Mouse (Mus musculus) kidney, postnatal 36 days (tissue): Measurements from ENCODE around the gene Fam78b.

Experiments used
- DNase-seq, 2 experiments: peaks; one replicate each; pipeline ENCODE4 v3.0.0; 2021 to 2022; ENCODE audit warnings: mixed read lengths in 2 of 2

Gene Fam78b

GRCm38 (mm10) chr1:167034435-167034834 is 33.2 kb downstream of the Fam78b start:
- peak in 1 of 2 experiments; percentile 23 for DNase-seq

DNA sequence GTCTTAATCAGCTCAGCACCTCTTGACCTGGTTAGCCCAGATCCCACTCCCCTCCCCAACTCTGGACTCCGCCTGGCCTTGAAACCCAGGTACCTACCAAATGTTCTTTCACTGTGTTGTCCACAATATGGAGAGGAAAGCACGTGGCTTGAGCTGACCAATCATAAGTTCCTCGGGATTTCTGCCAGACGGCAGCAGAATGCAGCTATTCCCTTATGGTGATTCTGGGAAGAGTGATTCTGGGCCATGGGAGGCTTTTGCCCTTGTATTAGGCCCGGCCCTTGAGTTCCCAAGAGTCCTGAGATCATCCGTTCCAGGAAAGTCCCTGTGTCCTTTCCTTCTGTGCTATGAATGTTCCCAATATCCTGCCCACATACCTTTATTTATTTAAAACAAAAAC is 41.3 kb downstream of the Fam78b start:
- DNase-seq, result no peak

- DNase-seq, result no peak
Observed at GRCm38 (mm10) chr1:167046169-167046927, 45.1 kb downstream of the Fam78b start.

DNA sequence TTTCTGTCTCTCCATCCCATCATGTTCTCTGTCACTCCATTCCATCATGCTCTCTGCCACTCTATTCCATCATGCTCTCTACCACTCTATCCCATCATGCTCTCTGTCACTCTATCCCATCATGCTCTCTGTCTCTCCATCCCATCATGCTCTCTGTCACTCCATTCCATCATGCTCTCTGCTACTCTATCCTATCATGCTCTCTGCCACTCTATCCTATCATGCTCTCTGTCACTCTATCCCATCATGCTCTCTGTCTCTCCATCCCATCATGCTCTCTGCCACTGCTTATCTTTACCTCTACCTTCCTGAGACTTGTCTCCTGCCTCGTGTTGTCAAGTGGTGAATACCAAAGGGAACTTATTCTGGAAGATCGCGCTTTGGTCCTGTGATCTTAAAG is 49.6 kb downstream of the Fam78b start:
- no peak for DNase-seq

DNA sequence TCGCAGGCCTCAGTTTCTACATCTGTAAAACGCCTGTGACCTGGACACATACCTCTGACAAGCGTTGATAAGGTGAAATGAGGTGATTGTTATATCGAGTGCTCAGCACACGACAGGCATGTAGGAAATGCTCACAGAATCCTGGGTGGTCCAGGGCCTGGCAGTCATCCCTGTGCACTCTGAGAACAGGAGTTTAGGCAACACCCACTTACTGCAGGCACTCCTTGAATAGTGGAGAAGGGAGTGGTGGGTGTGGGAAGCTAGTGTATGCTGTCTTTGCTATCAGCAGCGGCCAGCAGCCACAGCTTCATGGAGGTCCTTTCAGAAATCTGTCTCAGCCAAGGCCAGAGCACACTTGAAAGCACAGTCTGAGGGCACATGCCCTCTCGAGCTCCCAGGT is 52.8 kb downstream of the Fam78b start:
- no peak for DNase-seq

DNA sequence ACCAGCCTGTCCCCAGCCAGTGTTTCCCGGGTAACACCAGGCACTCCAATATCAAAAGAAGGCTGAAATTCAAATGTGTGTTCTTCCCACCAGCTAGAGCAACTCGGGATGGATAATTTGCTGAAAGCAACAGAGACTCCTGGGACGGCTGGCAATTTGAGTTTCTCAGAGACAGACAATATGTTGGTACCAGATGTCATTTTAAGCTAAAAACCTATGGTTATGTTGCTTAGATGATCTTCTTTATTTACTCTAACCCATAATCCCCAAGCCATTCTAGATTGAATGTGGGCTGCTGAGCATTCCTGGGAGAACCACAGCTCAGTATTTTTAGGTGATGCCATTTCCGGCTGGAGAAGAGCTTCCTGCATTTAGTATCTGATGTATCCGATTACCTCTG is 56.3 kb downstream of the Fam78b start:
- DNase-seq, result no peak

DNA sequence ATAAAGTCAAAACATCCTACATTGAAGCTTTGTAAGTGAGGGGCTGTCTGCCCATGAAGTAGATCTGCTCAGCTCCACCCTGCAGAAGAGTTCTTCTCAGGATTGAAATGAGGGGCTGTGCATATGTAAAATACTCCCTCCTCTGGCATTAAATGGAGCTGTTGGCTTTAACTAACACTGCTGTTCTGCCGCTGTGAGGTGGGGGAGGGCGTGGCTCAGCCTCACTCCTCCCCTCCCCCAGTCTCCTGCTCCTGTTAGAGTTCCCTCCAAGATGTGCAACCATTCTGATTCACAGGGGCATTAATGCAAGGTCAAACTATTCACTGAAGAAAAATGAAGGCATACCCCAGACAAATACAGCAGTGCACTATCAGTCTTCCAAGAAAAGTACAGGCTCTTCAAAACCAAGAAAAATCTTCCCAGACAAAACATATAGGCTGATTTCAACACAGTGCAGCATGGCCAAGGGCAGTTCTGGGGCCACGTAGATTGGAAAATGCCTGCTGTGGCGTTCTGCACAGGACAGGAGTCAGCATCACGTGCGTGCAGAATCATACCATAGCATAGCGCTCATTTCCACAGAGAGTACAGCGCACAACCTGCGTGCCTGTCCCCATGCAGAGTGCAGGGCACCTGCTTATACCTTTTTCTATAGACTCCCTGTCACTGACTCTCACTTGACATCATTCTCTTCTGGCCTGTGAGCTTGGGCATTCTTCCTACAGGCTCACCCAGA is 58.5 kb downstream of the Fam78b start:
- DNase-seq, result no peak

DNA sequence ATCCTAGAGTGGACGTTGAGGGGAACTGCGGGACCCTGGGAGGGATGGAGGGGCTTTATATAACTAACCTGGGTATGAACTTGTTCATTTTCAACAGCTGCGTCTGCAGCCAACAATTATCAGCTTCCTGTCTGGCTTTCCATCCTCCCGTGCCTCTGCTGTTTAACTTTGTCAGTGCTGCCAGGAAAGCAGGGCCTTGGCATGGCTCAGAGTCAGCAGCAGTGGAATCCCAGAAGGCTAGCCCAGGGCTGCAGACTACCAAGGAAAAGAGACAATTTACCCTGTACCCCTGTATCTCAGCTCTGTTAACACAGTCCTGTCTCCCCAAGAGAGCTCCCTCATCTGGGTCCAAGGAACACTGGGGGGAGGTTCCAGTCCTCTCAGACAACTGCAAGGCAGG is 62.8 kb downstream of the Fam78b start:
- DNase-seq, result no peak

DNA sequence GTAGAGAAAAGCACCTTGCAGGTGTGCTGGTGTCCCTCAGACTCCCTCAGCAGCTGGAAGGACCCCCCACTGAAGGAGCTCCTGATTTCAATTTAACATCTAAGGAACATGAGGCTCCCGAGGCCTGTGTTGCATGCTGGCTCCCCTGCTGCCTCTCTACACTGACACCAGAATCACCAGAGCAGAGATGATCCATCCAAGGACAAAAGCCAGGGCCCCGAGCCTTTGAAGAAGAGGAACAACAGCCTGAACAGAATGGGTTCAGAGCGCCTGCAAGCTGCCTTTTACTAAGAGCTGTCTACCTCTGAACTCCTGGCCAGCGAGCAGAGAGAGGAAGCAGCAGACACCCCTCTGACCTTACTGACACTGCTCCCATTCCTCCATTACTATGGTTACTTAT is 64.3 kb downstream of the Fam78b start:
- DNase-seq, result no peak

DNA sequence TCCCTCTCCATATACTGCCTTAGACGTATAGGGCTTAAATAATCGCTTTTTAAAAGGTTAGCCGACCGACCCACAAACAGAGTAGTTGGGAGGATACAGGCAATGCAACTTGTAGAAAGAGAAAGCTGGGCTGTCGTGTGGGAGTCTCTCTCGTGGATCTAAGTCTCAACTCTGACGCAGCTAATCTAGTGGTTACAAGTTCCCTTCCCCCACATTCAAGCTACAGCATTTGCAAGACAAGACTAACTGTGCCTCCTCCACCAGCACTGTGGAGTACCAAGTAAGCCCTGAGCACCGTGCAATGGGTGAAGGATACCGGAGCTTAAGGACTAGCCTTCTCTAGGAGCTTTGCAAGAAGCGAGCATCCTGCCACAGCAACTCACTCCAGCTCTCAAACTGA is 64.8 kb downstream of the Fam78b start:
- DNase-seq, result peak in 1 of 2 experiments; percentile 1

GRCm38 (mm10) chr1:167066933-167067341 is 65.7 kb downstream of the Fam78b start:
- DNase-seq, result no peak

GRCm38 (mm10) chr1:167069741-167070140 is 68.5 kb downstream of the Fam78b start:
- DNase-seq, result no peak

DNA sequence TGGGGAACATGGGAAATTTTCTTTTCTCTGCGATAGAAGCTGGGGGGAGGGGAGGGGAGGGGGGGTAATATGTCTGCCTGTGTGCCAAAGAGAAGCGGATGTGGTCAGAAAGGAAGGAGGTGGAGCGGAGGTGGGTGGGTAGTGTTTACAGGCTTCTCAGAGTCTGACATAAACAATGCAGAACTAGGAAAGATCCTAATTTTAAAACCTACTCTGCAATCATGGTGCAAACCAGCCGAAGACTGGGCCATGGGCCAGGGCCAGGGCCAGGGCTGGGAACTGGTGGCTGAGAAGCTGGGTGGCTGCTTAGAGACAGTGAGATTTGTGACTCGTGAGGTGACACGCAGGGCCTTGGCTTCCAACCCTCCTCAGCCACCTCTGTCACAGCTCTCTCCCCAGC is 69.1 kb downstream of the Fam78b start:
- DNase-seq, result no peak

DNA sequence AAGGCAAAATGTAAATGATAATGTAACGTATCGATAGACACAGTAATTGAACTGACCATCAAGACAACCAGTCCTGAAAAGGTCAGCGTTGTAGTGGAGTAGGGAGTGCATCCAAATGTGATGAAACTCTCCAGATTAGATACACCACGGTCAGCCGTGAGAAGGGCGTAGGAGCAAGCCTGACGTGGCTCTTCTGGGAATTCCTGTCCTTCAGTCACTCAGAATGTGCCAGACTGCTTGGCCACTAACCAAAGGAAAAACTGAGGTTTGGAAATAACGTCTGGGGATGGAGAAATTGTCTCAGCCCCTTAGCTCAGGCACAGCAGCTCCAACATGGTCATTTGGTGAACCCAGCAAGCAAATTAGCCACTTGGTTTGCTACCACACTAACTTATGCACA is 74.5 kb downstream of the Fam78b start:
- no peak for DNase-seq

DNA sequence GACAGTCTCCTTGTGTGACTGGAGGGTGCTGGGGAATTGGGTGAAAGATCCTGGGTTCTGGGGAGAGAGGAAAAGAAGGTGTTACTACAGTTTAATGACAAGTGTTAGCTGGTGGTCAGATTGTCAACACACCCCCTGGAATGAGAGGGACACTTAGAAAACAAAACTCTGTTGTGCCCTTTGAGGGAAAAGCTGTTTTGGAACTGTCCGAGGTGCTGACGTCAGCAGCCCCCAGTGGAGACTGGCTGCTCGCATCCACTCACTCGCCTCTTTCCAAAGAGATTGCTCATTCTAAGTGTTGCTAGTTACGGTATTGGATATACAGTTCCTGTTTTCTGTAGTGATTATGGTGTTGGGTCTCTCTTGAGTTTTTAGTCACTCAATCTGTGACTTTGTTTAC is 78.3 kb downstream of the Fam78b start:
- DNase-seq, result peak in 1 of 2 experiments; percentile 19

DNA sequence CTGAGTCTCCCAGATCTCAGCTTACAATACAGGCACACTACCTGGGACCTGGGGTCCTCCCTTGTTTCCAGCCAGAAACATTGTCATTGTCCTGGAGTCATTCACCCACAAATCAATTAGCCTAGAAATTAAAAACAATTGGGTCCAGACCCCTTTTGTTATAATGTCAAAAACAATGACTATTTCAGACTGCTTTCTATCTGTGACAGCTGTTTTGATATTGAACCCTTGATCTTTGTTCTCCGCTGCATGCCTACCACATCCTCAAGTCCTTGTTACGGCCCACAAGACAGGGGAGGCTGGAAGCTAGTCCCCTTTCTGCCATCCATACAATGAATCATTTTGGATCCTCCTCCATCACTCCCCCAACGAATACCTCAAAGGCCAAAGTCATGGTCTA is 80.7 kb downstream of the Fam78b start:
- no peak for DNase-seq

GRCm38 (mm10) chr1:167082506-167083100 is 81.4 kb downstream of the Fam78b start:
- DNase-seq, result no peak

DNA sequence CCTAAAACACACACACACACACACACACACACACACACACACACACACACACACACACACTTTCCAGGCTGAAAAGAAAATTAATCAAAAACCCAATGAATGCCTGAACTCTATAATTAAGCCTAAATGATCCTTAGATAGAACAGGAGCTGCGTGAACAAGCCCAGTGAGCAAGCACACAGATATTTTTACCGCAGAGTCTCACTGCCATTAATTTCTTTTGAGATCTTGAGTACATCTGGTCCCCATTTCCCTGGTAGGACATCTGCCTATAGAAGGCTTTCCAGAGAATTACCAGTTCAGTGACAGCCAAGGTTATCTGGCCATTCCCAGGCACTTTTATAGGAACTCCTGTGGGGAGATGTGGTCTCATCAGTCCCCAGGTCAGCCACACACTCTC is 82.0 kb downstream of the Fam78b start:
- no peak for DNase-seq

DNA sequence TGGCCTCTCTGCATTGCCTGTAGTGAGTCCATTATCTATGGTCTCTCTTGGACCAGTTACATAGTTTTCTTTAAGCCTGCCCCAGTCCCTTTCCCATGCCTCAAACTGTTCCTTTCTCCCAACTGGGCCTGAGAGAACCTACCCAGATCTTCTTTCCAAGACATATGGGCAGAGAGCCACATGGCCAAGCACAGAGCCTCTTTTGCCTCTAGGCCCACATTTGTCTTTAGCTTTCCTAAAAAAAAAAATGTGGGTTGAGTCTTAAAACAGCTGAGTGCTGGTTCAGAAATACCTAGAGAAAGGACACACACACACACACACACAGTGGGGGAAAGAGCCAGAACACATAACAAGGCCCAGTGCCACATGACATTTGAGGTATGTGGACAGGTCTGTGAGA is 83.1 kb downstream of the Fam78b start:
- no peak for DNase-seq

DNA sequence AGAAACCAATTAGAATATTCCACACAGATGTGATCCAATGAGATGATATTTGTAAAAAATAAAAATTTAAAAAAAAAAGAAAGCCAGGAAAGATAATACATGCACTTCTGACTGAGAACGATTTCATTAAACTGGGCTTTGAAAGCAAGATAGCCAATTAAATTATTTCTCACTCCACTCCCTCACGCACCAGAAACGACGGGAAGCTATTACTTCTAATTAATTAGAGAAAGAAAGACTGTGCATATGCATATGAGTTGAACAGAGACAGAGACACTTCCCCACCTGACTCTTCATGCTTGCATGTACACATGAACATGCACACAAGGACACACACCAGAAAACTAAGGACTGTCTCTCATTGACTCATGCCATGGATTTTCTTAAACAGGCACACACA is 84.2 kb downstream of the Fam78b start:
- no peak for DNase-seq

DNA sequence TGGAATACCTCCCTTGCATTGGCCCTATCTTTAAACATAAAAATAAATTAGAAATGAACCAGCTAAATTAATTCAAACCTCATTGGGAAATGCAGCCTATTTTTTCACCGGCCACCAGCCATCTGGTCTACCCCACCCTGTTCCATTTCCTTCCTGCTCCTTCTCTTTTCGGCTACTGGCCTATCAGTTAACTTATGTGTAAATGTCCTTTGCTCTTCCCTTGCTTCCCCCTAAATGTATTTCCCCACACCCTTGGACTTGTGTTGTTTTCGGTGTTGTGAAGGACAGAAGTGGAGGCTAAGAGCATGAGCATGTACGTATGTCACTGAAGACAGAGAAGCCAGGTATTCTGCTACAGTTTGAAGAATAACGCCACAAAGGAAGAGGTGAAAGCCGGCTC is 89.2 kb downstream of the Fam78b start:
- no peak for DNase-seq

- no peak for DNase-seq
Observed at GRCm38 (mm10) chr1:167093551-167093950, 92.3 kb downstream of the Fam78b start.

DNA sequence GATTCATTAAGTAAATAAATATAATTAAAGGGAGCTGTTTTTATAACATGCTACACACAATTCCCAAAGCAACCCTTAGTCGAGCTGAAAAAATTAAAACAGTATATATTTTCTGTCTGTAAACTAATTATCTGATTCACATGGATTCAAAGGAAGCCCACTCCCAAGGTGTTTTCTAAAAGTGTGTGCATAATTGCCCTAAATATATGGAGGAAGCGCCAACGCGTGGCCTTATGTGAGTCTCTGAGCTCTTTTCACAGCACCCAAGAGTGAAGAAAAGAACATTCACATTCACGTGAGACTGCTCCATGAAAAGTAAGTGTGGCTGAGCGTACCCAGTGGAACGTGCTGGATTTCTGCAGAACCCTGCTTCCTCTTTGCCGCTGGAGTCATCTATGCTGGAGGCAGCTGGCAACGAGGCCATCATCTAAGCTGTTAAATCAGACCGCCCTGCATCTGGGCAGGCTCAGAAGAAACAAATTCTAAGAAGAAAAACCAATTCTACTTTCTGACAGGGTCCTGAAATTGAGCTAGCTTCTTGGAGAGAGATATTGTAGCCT is 93.5 kb downstream of the Fam78b start:
- no peak for DNase-seq

DNA sequence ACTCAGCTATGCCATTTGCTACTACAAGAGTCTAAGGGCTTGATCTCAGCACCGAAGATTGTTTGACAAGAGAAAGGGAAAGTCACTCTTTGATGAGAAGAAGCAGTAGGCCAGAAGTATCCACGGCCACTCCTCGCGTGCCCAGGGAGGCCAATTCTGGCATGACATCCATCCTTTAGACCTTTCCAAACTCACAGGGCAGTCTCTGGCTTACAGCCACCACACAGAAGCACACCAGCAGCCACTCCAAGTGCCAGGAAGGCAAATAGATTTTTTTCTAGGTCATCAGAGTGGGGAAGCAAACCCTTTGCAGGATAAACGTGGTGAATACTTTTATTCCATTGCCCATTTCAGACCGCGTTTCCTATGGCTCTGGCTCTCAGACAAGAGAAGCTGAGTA is 97.5 kb downstream of the Fam78b start:
- DNase-seq, result no peak
